Mouse (Mus musculus) small intestine, adult 2 months (tissue): ENCODE results near the gene Gm21987. TPM values are rescaled to one million over a fixed set of nuclear protein-coding genes. Genes with fewer than 3 reads are reported as not detected.

Source experiments
- H3K27ac ChIP-seq: fragments of 200-500 bp; 2 replicates; pipeline ENCODE4 v1.5.1; 2012; ENCODE audit warnings: low read depth, low read length, control low read depth, inconsistent platforms; ENCODE audit not compliant: insufficient read depth
- H3K27me3 ChIP-seq: fragments of 200-500 bp; 2 replicates; pipeline ENCODE4 v1.6.1; 2012; ENCODE audit warnings: mild to moderate bottlenecking, moderate library complexity, low read length, inconsistent platforms; ENCODE audit not compliant: control insufficient read depth, insufficient read depth
- H3K36me3 ChIP-seq: fragments of 200-500 bp; 2 replicates; pipeline ENCODE4 v1.6.1; 2012; ENCODE audit warnings: mild to moderate bottlenecking, low read length, control low read depth, inconsistent platforms; ENCODE audit not compliant: control insufficient read depth, insufficient read depth
- H3K4me1 ChIP-seq: fragments of 200-500 bp; 2 replicates; pipeline ENCODE4 v1.6.1; 2012; ENCODE audit warnings: low read length, inconsistent platforms, mixed read lengths; ENCODE audit not compliant: control insufficient read depth, insufficient read depth, insufficient read length
- H3K4me3 ChIP-seq: fragments of 200-500 bp; 2 replicates; pipeline ENCODE4 v1.5.1; 2012; ENCODE audit warnings: low read depth, mild to moderate bottlenecking, control low read depth, inconsistent platforms, low read length, moderate library complexity
- CTCF ChIP-seq: fragments of 200-500 bp; IDR thresholded peaks from 2 replicates; pipeline ENCODE4 v1.5.1; 2012; ENCODE audit warnings: low read depth, mild to moderate bottlenecking, control low read depth, inconsistent platforms, low read length, moderate library complexity, mixed read lengths; ENCODE audit not compliant: insufficient replicate concordance, insufficient read length; ENCODE audit errors: extremely low read depth
- POLR2A ChIP-seq: fragments of 200-500 bp; IDR thresholded peaks from 2 replicates; pipeline ENCODE4 v1.6.1; 2012; ENCODE audit warnings: low read depth, mild to moderate bottlenecking, control low read depth, inconsistent platforms, low read length, moderate library complexity
- WGBS: fragments of 180-500 bp; shearing (Covaris S2); methylation state at CpG from one replicate; pipeline ENCODE4 v1.1.7; 2018; 5-methylcytosine and 5-hydroxymethylcytosine counted together
- polyA plus RNA-seq: library from polyadenylated mRNA; depleted of rRNA; stranded (reverse); fragments of >200 nt; gene quantifications from 2 replicates; pipeline ENCODE4 v1.2.3, GENCODE M21; 2012

The Gm21987 gene
- polyA plus RNA-seq, 1 experiment = not detected

GRCm38 (mm10) chr16:38348217-38348761 lies 1.4 kb downstream of the Gm21987 start:
- no peak overlapping the region for H3K27ac ChIP-seq
- H3K4me3 ChIP-seq = no peak overlapping the region
- peaks cover 4% of the 10 kb centered on the region; the same call in 1 of the 2 replicates for H3K4me1 ChIP-seq
- 55% methylated on average over 9 of the region's 9 CpGs for WGBS
- TF ChIP-seq POLR2A (no peak), CTCF (no peak)
- H3K36me3 ChIP-seq = peaks cover 28% of the 10 kb centered on the region
- H3K27me3 ChIP-seq = no peaks in the 10 kb centered on the region

- 76% methylated on average over 2 of the region's 2 CpGs for WGBS
- H3K27me3 ChIP-seq = no peaks in the 10 kb centered on the region
- TF ChIP-seq POLR2A (no peak), CTCF (no peak)
- peaks cover 29% of the 10 kb centered on the region for H3K36me3 ChIP-seq
- 0 out of 2 replicates have a peak overlapping the region, but pooled peaks have one; percentile 20 for H3K27ac ChIP-seq
- peaks cover 4% of the 10 kb centered on the region; the same call in 1 of the 2 replicates for H3K4me1 ChIP-seq
- no peak overlapping the region for H3K4me3 ChIP-seq
Measured at GRCm38 (mm10) chr16:38349881-38350280, 3.0 kb downstream of the Gm21987 start.

- 0 out of 2 replicates have a peak overlapping the region, but pooled peaks have one; percentile 20 for H3K27ac ChIP-seq
- H3K36me3 ChIP-seq = peaks cover 29% of the 10 kb centered on the region
- 37% methylated on average over 7 of the region's 7 CpGs for WGBS
- peaks cover 4% of the 10 kb centered on the region; the same call in 1 of the 2 replicates for H3K4me1 ChIP-seq
- no peak for TF ChIP-seq POLR2A
- TF ChIP-seq CTCF = no peak
- H3K27me3 ChIP-seq = no peaks in the 10 kb centered on the region
- H3K4me3 ChIP-seq = no peak overlapping the region
Measured at GRCm38 (mm10) chr16:38350361-38350855, 3.6 kb downstream of the Gm21987 start.

GRCm38 (mm10) chr16:38350939-38351338 lies 4.1 kb downstream of the Gm21987 start:
- peaks cover 4% of the 10 kb centered on the region; the same call in 1 of the 2 replicates for H3K4me1 ChIP-seq
- whole genome bisulfite sequencing = 51% methylated on average over 6 of the region's 6 CpGs
- H3K36me3 ChIP-seq = peaks cover 30% of the 10 kb centered on the region
- no peaks in the 10 kb centered on the region for H3K27me3 ChIP-seq
- no peak overlapping the region for H3K4me3 ChIP-seq
- no peak overlapping the region for H3K27ac ChIP-seq
- TF ChIP-seq CTCF (no peak), POLR2A (no peak)

GRCm38 (mm10) chr16:38352031-38352430 lies 5.2 kb downstream of the Gm21987 start:
- Histone ChIP-seq H3K4me1 (peaks cover 2% of the 10 kb centered on the region; the same call in 1 of the 2 replicates), H3K27me3 (no peaks in the 10 kb centered on the region), H3K4me3 (no peak overlapping the region), H3K36me3 (peaks cover 31% of the 10 kb centered on the region), H3K27ac (no peak overlapping the region)
- no peak for TF ChIP-seq CTCF
- TF ChIP-seq POLR2A = no peak
- 76% methylated on average over 7 of the region's 7 CpGs for WGBS

- peaks cover 2% of the 10 kb centered on the region; the same call in 1 of the 2 replicates for H3K4me1 ChIP-seq
- H3K27ac ChIP-seq = no peak overlapping the region
- no peaks in the 10 kb centered on the region for H3K27me3 ChIP-seq
- peaks cover 31% of the 10 kb centered on the region for H3K36me3 ChIP-seq
- H3K4me3 ChIP-seq = no peak overlapping the region
- no peak for TF ChIP-seq POLR2A
Measured at GRCm38 (mm10) chr16:38352851-38353250, 6.0 kb downstream of the Gm21987 start.

- no peak for TF ChIP-seq POLR2A
- TF ChIP-seq CTCF = no peak
- H3K4me3 ChIP-seq = no peak overlapping the region
- WGBS = 96% methylated on average over 2 of the region's 2 CpGs
Measured at GRCm38 (mm10) chr16:38353642-38354041, 6.8 kb downstream of the Gm21987 start.

GRCm38 (mm10) chr16:38354185-38354913 lies 7.5 kb downstream of the Gm21987 start:
- H3K36me3 ChIP-seq = peaks cover 26% of the 10 kb centered on the region
- no peak overlapping the region for H3K27ac ChIP-seq
- H3K4me3 ChIP-seq = no peak overlapping the region
- peaks cover 2% of the 10 kb centered on the region; the same call in 1 of the 2 replicates for H3K4me1 ChIP-seq
- WGBS = 77% methylated on average over 5 of the region's 5 CpGs
- no peak for TF ChIP-seq CTCF
- TF ChIP-seq POLR2A = no peak
- H3K27me3 ChIP-seq = no peaks in the 10 kb centered on the region

More at GRCm38 (mm10) chr16:38353642-38354041, 6.8 kb downstream of the Gm21987 start:
- H3K27ac ChIP-seq = no peak overlapping the region
- H3K27me3 ChIP-seq = no peaks in the 10 kb centered on the region
- peaks cover 2% of the 10 kb centered on the region; the same call in 1 of the 2 replicates for H3K4me1 ChIP-seq
- H3K36me3 ChIP-seq = peaks cover 31% of the 10 kb centered on the region
